Mouse (Mus musculus) limb, embryonic 13.5 days (tissue): ENCODE data around the gene Urb1. TPM values are rescaled to one million over a fixed set of nuclear protein-coding genes. Genes with fewer than 3 reads are reported as not detected.

Source experiments
- ATAC-seq: fragments of 200-750 bp; cut with Nextera tagmentation; 2 replicates; pipeline ENCODE4 v1.8.0; 2017; ENCODE audit warnings: low read depth, moderate number of reproducible peaks, moderate TSS enrichment; ENCODE audit not compliant: low FRiP score
- H3K27ac ChIP-seq: fragments of 300-500 bp; sonication (generic); 2 replicates; pipeline ENCODE4 v1.5.1; 2015; ENCODE audit warnings: inconsistent platforms, mild to moderate bottlenecking, moderate library complexity
- H3K27me3 ChIP-seq: fragments of 300-500 bp; sonication (generic); 2 replicates; pipeline ENCODE4 v1.6.1; 2015; ENCODE audit warnings: mild to moderate bottlenecking, inconsistent platforms
- H3K36me3 ChIP-seq: fragments of 300-500 bp; sonication (generic); 2 replicates; pipeline ENCODE4 v1.6.1; 2015; ENCODE audit warnings: inconsistent platforms, mild to moderate bottlenecking, moderate library complexity
- H3K4me1 ChIP-seq: fragments of 300-500 bp; sonication (generic); 2 replicates; pipeline ENCODE4 v1.6.1; 2015; ENCODE audit warnings: inconsistent platforms
- H3K4me2 ChIP-seq: fragments of 300-500 bp; sonication (generic); replicated peaks from 2 replicates; pipeline ENCODE4 v1.6.1; 2015; ENCODE audit warnings: inconsistent platforms, mild to moderate bottlenecking, moderate library complexity
- H3K4me3 ChIP-seq: fragments of 300-500 bp; sonication (generic); 2 replicates; pipeline ENCODE4 v1.5.1; 2015; ENCODE audit warnings: moderate library complexity, mild to moderate bottlenecking, inconsistent platforms
- H3K9ac ChIP-seq: fragments of 300-500 bp; sonication (generic); 2 replicates; pipeline ENCODE4 v1.6.1; 2015; ENCODE audit warnings: mild to moderate bottlenecking, inconsistent platforms
- H3K9me3 ChIP-seq: fragments of 300-500 bp; sonication (generic); 2 replicates; pipeline ENCODE4 v1.6.1; 2016; ENCODE audit warnings: inconsistent platforms
- WGBS: fragments of 180-500 bp; shearing (Covaris S2); methylation state at CpG from one replicate; pipeline ENCODE4 v1.1.7; 2015; 5-methylcytosine and 5-hydroxymethylcytosine counted together
- polyA plus RNA-seq: library from polyadenylated mRNA; unstranded; fragments of >200 nt; fragmentation: Nextera tagmentation; extraction: Ambion mirVana; gene quantifications from 2 replicates; pipeline ENCODE4 v1.2.1, GENCODE M21; 2015

Urb1 gene
- polyA plus RNA-seq, 1 experiment from 2014 or later = 11.8 TPM

- no peaks in the 10 kb centered on the region for H3K36me3 ChIP-seq
- 86% methylated on average over 10 of the region's 10 CpGs for WGBS
- H3K27ac ChIP-seq = no peak overlapping the region
- no peak for ATAC-seq
- no peaks in the 10 kb centered on the region for H3K27me3 ChIP-seq
- no peak overlapping the region for H3K4me2 ChIP-seq
- no peaks in the 10 kb centered on the region for H3K9me3 ChIP-seq
- no peaks in the 10 kb centered on the region for H3K4me1 ChIP-seq
- no peak overlapping the region for H3K9ac ChIP-seq
- H3K4me3 ChIP-seq = no peak overlapping the region
These were observed 12.2 kb upstream of the Urb1 start for GRCm38 (mm10) chr16:90822284-90822935.

- H3K4me1 ChIP-seq = no peaks in the 10 kb centered on the region
- H3K27me3 ChIP-seq = no peaks in the 10 kb centered on the region
- no peak overlapping the region for H3K9ac ChIP-seq
- ATAC-seq = no peak
- no peaks in the 10 kb centered on the region for H3K9me3 ChIP-seq
- WGBS = 87% methylated on average over 14 of the region's 14 CpGs
- no peak overlapping the region for H3K4me2 ChIP-seq
- H3K4me3 ChIP-seq = no peak overlapping the region
- H3K36me3 ChIP-seq = no peaks in the 10 kb centered on the region
- no peak overlapping the region for H3K27ac ChIP-seq
These were observed 11.0 kb upstream of the Urb1 start for GRCm38 (mm10) chr16:90821046-90821697.

- Histone ChIP-seq H3K4me3 (no peak overlapping the region), H3K27ac (no peak overlapping the region), H3K27me3 (no peaks in the 10 kb centered on the region), H3K36me3 (no peaks in the 10 kb centered on the region), H3K4me1 (no peaks in the 10 kb centered on the region), H3K4me2 (no peak overlapping the region), H3K9me3 (no peaks in the 10 kb centered on the region), H3K9ac (no peak overlapping the region)
- WGBS = 78% methylated on average over 6 of the region's 6 CpGs
- ATAC-seq = no peak
These were observed 10.1 kb upstream of the Urb1 start for GRCm38 (mm10) chr16:90820326-90820725.

- Histone ChIP-seq H3K27me3 (no peaks in the 10 kb centered on the region), H3K36me3 (no peaks in the 10 kb centered on the region), H3K27ac (no peak overlapping the region), H3K4me1 (peaks cover 18% of the 10 kb centered on the region), H3K9ac (no peak overlapping the region), H3K4me2 (no peak overlapping the region), H3K4me3 (no peak overlapping the region), H3K9me3 (no peaks in the 10 kb centered on the region)
- no peak for ATAC-seq
- 82% methylated on average over 5 of the region's 5 CpGs for WGBS
These were observed 1.9 kb upstream of the Urb1 start for GRCm38 (mm10) chr16:90812086-90812485.

GRCm38 (mm10) chr16:90810716-90811256 is 573 bp upstream of the Urb1 start:
- Histone ChIP-seq H3K4me2 (peak overlapping the region; percentile 68), H3K4me1 (peaks cover 18% of the 10 kb centered on the region), H3K9me3 (no peaks in the 10 kb centered on the region), H3K27ac (0 out of 2 replicates have a peak overlapping the region, but pooled peaks have one; percentile 58), H3K4me3 (peak overlapping the region; percentile 62), H3K36me3 (no peaks in the 10 kb centered on the region), H3K9ac (peak overlapping the region; percentile 51; the same call in 1 of the 2 replicates), H3K27me3 (no peaks in the 10 kb centered on the region)
- WGBS = 45% methylated on average over 11 of the region's 11 CpGs
- ATAC-seq = peak; percentile 31; the same call in 1 of the 2 replicates

- H3K27me3 ChIP-seq = no peaks in the 10 kb centered on the region
- H3K9ac ChIP-seq = no peak overlapping the region
- H3K4me3 ChIP-seq = no peak overlapping the region
- peaks cover 8% of the 10 kb centered on the region for H3K4me1 ChIP-seq
- no peaks in the 10 kb centered on the region for H3K9me3 ChIP-seq
- H3K4me2 ChIP-seq = no peak overlapping the region
- no peak for ATAC-seq
- H3K27ac ChIP-seq = no peak overlapping the region
- 94% methylated on average over 5 of the region's 5 CpGs for WGBS
- H3K36me3 ChIP-seq = peaks cover 44% of the 10 kb centered on the region
These were observed 5.7 kb downstream of the Urb1 start for GRCm38 (mm10) chr16:90804466-90804865.

- no peaks in the 10 kb centered on the region for H3K9me3 ChIP-seq
- no peak overlapping the region for H3K4me2 ChIP-seq
- H3K4me1 ChIP-seq = no peaks in the 10 kb centered on the region
- H3K27ac ChIP-seq = no peak overlapping the region
- no peak overlapping the region for H3K4me3 ChIP-seq
- no peak overlapping the region for H3K9ac ChIP-seq
- no peak for ATAC-seq
- 93% methylated on average over 3 of the region's 3 CpGs for WGBS
- no peaks in the 10 kb centered on the region for H3K27me3 ChIP-seq
- H3K36me3 ChIP-seq = peaks cover 63% of the 10 kb centered on the region
These were observed 8.3 kb downstream of the Urb1 start for GRCm38 (mm10) chr16:90801928-90802327.

- Histone ChIP-seq H3K27ac (no peak overlapping the region), H3K36me3 (peaks cover 70% of the 10 kb centered on the region), H3K9me3 (no peaks in the 10 kb centered on the region), H3K9ac (no peak overlapping the region), H3K27me3 (no peaks in the 10 kb centered on the region), H3K4me1 (no peaks in the 10 kb centered on the region), H3K4me2 (no peak overlapping the region), H3K4me3 (no peak overlapping the region)
- ATAC-seq = no peak
- WGBS = 93% methylated on average over 5 of the region's 5 CpGs
These were observed 9.0 kb downstream of the Urb1 start for GRCm38 (mm10) chr16:90801251-90801650.

- H3K27ac ChIP-seq = no peak overlapping the region
- no peak overlapping the region for H3K4me2 ChIP-seq
- no peaks in the 10 kb centered on the region for H3K4me1 ChIP-seq
- H3K36me3 ChIP-seq = peaks cover 77% of the 10 kb centered on the region
- H3K27me3 ChIP-seq = no peaks in the 10 kb centered on the region
- 89% methylated on average over 10 of the region's 10 CpGs for WGBS
- no peak overlapping the region for H3K4me3 ChIP-seq
- ATAC-seq = no peak
- no peaks in the 10 kb centered on the region for H3K9me3 ChIP-seq
- no peak overlapping the region for H3K9ac ChIP-seq
These were observed 10.4 kb downstream of the Urb1 start for GRCm38 (mm10) chr16:90799840-90800239.

GRCm38 (mm10) chr16:90798848-90799247 is 11.4 kb downstream of the Urb1 start:
- Histone ChIP-seq H3K4me3 (no peak overlapping the region), H3K4me1 (no peaks in the 10 kb centered on the region), H3K4me2 (no peak overlapping the region), H3K27ac (no peak overlapping the region), H3K9ac (no peak overlapping the region), H3K36me3 (peaks cover 73% of the 10 kb centered on the region), H3K9me3 (no peaks in the 10 kb centered on the region), H3K27me3 (no peaks in the 10 kb centered on the region)
- ATAC-seq = no peak
- 92% methylated on average over 5 of the region's 5 CpGs for WGBS

- H3K4me2 ChIP-seq = no peak overlapping the region
- H3K27ac ChIP-seq = no peak overlapping the region
- no peak for ATAC-seq
- no peaks in the 10 kb centered on the region for H3K9me3 ChIP-seq
- 89% methylated on average over 8 of the region's 8 CpGs for WGBS
- H3K36me3 ChIP-seq = peaks cover 72% of the 10 kb centered on the region
- no peaks in the 10 kb centered on the region for H3K4me1 ChIP-seq
- H3K9ac ChIP-seq = no peak overlapping the region
- H3K27me3 ChIP-seq = no peaks in the 10 kb centered on the region
- no peak overlapping the region for H3K4me3 ChIP-seq
These were observed 11.8 kb downstream of the Urb1 start for GRCm38 (mm10) chr16:90798446-90798845.

- Histone ChIP-seq H3K4me2 (no peak overlapping the region), H3K4me3 (no peak overlapping the region), H3K9me3 (no peaks in the 10 kb centered on the region), H3K9ac (no peak overlapping the region), H3K4me1 (no peaks in the 10 kb centered on the region), H3K27ac (no peak overlapping the region), H3K36me3 (peaks cover 88% of the 10 kb centered on the region), H3K27me3 (no peaks in the 10 kb centered on the region)
- no peak for ATAC-seq
These were observed 15.5 kb downstream of the Urb1 start for GRCm38 (mm10) chr16:90794708-90795107.
